Mouse (Mus musculus): ENCODE results near the gene Gm16223. TPM values are rescaled to one million over a fixed set of nuclear protein-coding genes. Genes with fewer than 3 reads are reported as not detected.

Gene Gm16223
- total RNA-seq (2014; fragmentation: Nextera tagmentation) (not detected in 2 replicates), total RNA-seq (2017) (not detected in 2 replicates)

DNA sequence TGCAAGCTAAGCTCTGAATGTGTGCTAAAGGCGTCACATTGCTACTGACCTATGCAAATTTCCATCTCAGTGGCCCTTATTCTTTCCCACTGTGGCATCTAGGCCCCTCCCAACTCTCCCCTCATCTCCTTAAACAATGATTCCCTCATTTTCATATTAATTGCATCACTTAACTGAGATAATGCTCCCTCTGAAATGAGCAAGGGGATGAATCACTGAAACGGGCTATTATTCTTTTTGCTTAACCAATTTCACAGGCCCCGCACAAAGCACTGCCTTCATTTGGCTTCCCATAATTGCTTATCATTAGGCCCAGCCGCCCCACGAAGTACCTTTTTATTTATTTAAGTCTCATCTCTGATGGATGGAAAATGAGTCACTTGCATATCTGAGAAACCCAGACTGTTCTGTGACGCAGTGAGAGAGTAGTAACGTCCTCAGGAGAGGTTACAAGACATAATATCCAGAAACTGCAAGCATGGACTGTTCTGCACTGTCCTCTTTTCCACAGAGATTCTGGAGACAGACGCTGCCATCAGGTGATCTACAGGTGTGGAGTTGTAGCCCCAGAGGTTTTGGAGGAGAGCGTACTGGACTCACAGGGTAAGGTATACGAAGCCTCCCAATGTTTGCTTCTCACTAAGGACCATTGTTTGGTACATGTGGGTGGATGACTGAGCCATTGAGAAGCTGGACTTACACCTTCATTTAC, at the start of gene Gm16223:
Gene Gm16223 (plus strand): TSS at position 485 of the 712 bp plus-strand sequence.
- no peak for ATAC-seq (replicated peaks; ENCODE audit: low FRiP score, low TSS enrichment, poor library complexity, severe bottlenecking)

DNA sequence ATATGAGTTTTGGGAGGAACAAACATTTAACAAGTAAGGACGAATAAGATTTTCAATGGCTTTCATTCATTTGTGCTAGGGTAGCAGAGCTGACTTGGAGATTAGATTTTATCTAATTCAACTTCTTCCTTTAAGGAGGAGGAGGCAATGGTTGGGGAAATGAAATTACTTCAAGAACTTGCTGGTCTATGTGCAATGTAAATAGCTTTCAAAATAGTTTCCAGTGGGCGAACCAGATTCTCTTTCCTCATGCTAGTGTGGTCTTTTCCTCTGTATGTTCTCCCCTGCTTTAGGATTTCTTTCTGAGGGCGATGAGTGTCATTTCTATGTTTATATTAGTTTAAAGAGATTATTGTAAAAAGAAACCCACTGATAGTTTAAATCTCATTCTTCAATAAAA, 45.7 kb upstream of the Gm16223 start:
- ATAC-seq (replicated peaks; ENCODE audit: low FRiP score, low TSS enrichment, poor library complexity, severe bottlenecking): no peak

DNA sequence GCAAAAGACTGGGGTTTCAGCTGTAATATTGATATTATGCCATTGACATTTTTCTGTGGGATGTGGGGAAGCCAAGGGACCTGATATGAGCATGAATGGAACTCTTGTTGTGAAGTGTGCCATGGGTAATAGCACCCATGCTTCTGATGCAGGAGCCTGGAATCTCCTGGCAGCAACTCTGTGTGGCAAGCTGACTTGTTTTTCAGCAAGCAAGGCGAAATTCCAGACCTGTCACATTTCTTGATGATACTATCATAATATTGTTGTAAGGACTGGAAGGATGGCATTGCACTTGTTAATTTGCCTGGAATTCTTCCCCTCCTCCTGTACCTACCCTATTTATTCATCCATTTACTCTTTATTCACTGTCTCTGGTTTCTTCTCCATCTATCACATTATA, 44.2 kb upstream of the Gm16223 start:
- no peak for ATAC-seq (replicated peaks; ENCODE audit: low FRiP score, low TSS enrichment, poor library complexity, severe bottlenecking)

DNA sequence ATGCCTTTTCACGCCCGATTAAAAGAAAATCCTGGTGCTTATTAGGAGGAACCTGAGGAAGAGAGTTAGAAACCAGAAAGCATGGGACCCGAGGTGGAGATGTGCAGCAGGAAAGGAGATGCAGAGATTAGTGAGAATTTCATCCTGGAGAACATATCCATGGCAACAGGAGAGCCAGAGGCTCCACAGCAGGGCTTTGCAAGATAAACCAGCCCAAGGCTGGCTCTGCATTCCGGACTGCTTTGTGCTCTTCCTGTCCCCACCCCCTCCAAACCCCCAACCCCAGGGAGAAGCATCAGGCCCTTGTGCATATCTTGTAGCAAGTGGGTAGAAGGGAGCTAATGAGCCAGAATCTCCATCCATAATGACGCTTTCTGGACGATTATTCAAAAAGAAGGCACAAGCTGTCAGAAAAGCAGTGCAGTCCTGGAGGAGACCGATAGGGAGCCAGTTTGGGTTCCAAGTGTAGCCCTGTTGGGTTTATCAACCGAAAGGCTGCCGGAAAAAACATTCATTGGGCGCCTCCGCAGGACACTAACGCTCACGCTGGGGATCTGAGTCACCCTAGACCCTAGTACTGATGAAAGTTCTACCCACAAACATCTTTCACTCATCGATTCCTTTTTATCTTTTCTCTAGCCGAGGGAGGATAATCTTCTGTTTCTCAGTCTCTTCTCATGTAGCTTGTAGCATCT, 31.2 kb upstream of the Gm16223 start:
- ATAC-seq (replicated peaks; ENCODE audit: low FRiP score, low TSS enrichment, poor library complexity, severe bottlenecking): no peak

DNA sequence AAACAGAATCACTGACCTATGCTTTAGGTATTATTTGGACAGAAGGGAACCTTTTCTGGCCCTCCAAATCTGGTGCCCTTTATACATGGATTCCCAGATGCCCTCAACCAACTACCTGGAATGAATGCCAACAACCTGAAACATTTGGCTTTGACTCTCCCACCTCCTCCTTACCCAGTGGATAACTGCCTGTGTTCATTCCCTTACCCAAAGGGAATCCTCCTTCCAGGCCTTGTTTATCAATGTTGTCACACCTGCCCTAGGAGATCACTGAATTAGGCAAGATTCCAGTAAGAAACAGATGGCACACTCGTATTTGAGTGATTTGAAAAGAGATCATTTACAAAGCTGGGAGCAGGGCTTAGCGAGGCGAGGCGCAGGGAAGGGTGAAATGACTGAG, 13.1 kb upstream of the Gm16223 start:
- no peak for ATAC-seq (replicated peaks; ENCODE audit: low FRiP score, low TSS enrichment, poor library complexity, severe bottlenecking)

DNA sequence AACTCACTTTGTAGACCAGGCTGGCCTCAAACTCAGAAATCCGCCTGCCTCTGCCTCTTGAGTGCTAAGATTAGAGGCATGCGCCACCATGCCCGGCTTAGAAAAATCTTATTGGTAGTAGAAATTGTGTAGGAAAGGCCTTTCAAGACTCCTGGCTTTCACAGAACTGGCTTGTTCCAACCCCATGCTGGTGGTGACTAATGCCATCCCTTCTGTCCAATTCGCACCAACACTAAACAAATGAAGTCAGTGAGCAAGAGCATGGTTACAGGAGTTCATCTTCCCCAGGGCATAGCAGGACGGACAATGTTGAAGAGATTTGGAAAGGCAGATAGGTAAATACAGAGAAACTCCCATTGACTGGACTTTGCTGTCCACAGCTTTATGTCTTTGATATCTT, 12.6 kb upstream of the Gm16223 start:
- ATAC-seq (replicated peaks; ENCODE audit: low FRiP score, low TSS enrichment, poor library complexity, severe bottlenecking): no peak

DNA sequence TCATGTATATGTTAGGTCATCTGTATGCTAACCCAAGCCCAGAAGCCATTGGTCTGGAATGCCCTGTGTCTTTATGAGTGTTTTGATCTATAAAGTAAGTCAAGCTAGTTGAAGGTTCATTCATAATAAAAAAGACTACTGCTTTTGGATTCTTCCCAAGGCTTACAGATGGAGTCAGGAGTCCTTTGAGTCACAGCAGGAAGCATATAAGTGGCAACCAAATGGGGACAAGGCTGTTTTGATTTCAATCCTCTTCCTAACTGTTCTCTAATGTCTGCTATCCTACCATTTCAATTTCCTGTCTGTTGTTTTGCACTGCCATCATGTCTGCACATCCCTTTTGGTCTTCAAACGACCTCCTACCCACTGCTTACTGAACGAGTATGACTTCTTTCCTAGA, 2.7 kb upstream of the Gm16223 start:
- no peak for ATAC-seq (replicated peaks; ENCODE audit: low FRiP score, low TSS enrichment, poor library complexity, severe bottlenecking)

DNA sequence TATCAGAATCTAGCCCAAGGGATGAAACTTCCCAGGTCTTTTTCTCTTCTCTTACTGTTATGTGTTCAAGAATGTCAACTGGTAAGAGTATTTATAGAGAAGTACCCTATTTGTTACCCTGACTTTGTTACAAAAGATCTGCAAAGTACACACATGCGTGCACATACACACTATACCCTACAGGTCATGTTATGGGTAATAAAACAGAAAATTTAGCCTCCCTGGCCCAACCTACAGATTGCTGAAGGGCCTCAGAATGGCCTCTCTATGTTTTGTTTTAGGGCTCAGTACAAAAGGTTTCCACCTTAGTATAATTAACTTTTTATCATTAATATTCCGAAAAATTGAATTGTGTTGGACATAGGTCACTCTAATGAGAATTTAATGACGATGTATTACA, 685 bp upstream of the Gm16223 start:
- ATAC-seq (replicated peaks; ENCODE audit: low FRiP score, low TSS enrichment, poor library complexity, severe bottlenecking): no peak

DNA sequence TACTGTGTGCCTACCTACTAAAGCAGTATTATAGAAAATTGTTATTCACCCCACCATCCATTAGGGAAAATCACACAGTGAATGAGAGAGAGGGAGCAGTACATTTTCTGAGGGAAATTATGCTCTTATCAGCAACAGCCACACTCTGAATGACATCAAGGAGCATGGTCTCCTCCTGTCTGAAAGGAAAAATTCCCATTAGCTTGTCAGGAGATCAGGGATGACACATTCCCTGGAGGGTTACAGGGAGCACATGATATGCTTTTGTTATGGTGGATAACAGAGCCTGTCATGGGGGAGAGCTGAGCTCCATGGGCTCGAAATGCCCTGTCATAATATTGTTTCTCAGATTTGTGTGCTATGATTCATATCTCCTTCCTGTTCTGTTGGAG, 424 bp downstream of the Gm16223 start:
- ATAC-seq (replicated peaks; ENCODE audit: low FRiP score, low TSS enrichment, poor library complexity, severe bottlenecking): no peak

DNA sequence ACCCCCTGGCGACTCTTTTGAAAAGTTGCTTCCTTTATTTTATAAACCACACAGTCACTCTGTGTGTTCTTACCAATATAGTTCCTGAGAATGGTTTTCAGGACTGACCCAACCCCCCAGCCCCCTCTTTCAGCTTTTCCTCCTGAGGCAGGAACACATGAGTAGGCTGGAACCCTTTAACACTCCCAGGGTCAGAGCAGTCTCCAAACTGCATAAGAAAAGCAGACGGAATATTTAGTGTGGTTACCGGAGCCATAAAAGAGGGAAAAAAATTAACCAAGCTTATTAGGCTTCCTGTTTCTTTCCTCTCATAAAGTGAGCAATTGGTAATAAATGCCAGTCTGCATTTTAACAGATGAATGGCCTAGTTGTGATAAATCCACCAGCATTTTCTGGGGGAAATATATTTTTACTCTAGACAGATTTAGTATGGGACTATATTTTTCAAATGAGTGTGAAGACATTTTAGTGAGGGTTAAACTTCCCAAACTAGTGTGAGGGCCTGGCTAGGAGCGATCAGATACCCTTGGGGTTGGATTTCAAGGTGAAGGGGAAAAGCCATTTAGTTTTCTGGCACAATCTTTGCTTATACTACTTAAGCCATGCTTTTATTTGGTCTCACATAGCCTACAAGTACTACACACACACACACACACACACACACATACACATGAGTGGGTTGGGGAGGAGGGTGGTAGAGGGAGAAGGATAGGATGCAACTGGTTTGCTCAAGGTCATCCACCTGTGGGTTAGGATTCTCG, 49.0 kb downstream of the Gm16223 start:
- no peak for ATAC-seq (replicated peaks; ENCODE audit: low FRiP score, low TSS enrichment, poor library complexity, severe bottlenecking)

DNA sequence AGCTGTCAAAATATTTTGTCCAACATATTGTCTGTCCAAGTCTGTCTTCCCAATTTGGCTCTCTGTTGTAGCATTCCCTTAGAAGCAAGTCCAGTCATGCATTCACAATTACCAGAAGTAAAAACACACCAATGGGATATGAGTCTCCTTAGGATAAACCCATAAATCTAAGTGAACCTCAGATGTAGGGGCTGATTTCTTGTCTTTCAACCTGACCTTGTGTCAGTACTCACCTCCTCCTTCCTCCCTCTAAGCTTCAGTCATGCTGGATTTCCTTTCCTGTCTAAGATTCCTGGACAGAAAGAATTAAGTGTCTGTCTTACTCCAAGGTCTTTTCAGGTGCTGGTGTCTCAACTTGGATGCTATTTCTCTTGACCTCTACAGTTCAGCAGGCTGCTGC, 57.8 kb downstream of the Gm16223 start:
- no peak for ATAC-seq (replicated peaks; ENCODE audit: low FRiP score, low TSS enrichment, poor library complexity, severe bottlenecking)

DNA sequence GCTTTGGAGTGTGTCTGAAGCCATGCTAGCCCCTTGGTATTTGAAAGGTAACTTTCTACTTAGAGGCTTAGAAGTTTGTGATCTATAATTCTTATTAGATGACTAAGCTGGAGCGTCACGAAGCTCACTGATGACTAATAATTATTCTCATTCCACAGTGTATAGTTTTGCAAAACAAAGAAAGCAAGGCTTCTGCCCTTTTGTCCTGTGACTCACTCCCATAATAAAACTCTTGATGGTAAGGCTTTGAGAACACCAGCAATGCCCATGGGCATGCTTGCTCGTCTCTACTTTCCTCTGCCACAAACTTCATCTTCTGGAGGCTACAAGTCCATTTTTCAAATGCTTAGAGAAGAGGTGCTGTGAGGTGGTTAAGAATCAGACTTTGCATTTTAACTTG, 87.9 kb downstream of the Gm16223 start:
- no peak for ATAC-seq (replicated peaks; ENCODE audit: low FRiP score, low TSS enrichment, poor library complexity, severe bottlenecking)

DNA sequence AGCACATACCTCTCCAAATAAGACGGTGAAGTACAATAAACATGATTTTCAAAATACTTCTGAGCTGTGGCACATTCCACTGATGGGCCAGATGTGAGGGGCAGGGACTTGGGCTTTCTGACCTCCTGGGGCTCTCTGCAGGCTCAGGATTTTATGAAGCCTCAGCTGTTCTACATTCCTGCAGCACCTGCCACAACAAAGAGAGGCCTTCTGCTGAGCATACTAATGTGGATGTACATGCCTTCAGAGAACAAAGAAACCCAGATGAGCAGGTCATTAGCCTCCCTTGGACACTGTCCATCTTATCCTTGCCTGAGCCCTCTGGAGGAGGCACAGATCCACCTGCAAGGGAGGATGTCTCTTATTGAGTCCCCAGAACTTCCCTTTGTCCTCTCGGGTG, 97.0 kb downstream of the Gm16223 start:
- no peak for ATAC-seq (replicated peaks; ENCODE audit: low FRiP score, low TSS enrichment, poor library complexity, severe bottlenecking)

DNA sequence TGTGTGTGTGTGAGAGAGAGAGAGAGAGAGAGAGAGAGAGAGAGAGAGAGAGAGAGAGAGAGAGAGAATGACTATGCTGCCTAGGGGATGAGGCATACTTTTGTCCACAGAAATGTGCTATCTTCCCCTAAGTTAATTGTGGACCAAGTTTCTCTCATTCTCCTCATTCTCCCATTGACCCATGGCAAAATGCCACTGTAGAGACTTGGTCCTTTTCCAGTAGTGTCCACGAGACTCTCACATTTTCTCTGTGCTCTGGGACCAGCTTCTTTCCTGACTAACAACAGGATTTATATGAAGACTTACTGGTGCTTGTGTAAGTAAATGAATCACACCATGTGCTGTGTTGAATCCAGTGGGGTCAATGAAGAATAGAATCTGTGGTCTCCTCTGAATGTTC, 98.6 kb downstream of the Gm16223 start:
- no peak for ATAC-seq (replicated peaks; ENCODE audit: low FRiP score, low TSS enrichment, poor library complexity, severe bottlenecking)

DNA sequence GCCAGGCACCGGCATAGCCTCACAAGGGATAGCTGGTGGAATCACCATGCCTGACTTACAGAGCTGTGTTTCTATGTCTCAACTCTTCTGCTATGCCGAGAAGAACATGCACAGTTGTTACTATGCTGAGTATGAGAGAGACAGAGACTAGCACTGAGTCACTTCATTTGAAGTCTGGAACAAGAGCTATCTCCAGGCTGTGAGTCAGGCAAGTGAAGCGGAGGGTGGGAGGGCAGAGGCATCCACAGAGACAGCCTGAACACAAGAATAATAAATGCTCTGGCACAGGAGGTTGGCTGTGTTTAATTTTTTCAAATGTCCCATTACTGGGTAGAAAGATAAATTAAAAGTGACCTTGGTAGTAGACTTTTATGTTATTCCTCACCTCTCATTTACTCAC, 100.3 kb downstream of the Gm16223 start:
- ATAC-seq (replicated peaks; ENCODE audit: low FRiP score, low TSS enrichment, poor library complexity, severe bottlenecking): no peak

DNA sequence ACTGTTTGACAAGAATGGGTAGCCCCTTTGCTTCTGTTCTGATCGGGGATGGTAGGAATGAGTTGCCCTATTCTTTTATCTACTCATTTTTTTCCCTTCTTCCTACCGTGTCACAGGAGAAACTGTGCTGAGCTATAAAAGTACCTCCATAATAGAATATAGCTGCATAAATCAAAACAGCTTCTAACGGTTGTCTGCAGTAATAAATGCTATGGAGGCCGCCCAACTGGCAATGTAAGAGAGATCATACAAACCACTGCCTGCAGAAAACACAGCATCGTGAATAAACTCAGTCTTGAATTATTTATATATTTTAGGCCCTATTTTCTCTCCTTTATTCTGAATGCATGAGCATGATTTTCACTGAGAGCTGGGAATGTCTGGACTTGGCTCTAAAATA, 101.0 kb downstream of the Gm16223 start:
- ATAC-seq (replicated peaks; ENCODE audit: low FRiP score, low TSS enrichment, poor library complexity, severe bottlenecking): no peak

DNA sequence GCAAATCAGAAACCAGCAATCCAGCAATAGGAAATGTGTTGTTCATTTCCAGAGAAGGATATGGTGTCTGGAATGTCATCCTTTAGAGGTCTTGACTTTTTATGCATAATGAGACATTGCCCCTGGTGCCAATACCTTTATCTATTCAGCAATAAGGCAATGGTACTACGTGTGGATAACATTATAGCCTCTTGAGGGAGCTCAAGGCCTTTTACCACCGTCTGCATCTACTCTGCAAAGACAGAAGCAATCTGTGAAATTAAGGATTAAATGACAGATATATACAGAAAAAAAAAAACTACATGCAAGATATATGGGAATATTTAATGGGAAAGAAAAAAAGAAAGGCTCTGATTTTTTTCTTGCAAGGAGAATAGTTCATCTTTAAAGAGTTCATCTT, 106.3 kb downstream of the Gm16223 start:
- no peak for ATAC-seq (replicated peaks; ENCODE audit: low FRiP score, low TSS enrichment, poor library complexity, severe bottlenecking)

DNA sequence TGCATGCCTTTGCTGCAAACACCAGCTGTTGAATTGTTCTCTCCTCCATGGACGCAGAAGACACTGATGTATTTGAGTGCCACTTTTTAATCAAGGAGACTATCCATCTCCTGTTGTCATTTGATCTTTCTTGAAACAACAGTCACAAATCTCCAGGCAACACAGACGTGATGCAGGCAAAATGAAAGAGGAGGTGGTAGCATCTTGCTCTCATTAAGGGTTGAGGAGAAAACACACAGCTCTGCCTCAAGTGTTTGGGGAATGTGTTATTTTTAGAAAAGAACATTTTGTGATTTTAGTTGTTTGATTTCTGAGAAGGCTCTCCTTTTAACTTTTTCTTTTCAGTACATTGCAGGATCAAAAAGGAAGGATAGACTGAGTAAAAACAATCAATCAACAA, 107.7 kb downstream of the Gm16223 start:
- no peak for ATAC-seq (replicated peaks; ENCODE audit: low FRiP score, low TSS enrichment, poor library complexity, severe bottlenecking)

DNA sequence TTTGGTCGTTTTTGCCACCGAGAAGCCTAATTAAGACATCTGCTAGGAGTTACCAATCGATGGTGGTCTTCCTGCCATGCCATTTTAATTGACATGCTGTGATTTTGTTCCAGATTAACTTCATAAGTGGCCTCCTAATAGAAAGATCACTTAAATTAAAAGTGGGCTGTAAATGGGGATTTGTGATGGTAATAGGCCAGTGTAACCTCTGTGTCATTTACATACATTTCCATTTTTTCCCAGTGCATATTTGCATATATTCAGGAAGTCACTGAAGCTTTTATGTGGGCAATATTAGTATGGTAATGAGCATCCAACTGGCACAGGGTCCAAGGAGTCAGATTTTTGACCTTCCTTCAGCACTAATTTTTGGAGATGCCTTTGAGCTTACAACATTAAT, 130.7 kb downstream of the Gm16223 start:
- ATAC-seq (replicated peaks; ENCODE audit: low FRiP score, low TSS enrichment, poor library complexity, severe bottlenecking): no peak

DNA sequence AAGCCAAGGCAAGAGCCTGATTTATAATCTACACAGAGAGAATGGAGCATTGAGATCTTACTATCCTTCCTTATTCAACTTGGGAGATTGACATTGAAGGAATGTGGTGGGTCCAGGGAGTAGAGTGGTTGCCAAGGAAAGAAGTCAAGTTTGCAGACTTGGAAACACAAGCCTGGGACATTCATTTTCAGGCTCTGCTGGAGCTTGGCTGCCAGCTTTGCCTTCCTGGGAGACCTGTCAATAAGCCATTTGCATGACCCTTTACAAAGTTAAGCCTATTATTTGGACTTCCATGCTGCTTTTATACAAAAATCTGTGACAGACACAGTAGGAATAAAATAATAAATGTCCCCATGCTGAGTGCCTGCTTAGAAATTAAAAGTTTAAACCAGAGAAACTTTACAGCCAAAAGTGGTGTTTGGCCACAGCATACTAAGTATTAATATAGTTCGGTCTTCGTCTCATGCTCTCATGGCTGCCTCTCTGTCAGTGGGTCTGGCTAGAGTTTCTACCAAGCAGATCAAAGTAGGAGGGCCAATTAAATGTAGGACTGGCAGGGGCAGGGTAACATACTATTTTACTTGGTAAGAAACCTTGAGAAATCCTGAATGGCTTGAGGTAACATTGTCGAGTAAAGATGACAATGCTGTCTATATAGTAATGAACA, 139.8 kb downstream of the Gm16223 start:
- no peak for ATAC-seq (replicated peaks; ENCODE audit: low FRiP score, low TSS enrichment, poor library complexity, severe bottlenecking)

All from megakaryocyte-erythroid progenitor cell, adult 5-6 weeks (primary cell).